Mouse (Mus musculus): ENCODE data around the gene Snap47.

Snap47 gene

DNA sequence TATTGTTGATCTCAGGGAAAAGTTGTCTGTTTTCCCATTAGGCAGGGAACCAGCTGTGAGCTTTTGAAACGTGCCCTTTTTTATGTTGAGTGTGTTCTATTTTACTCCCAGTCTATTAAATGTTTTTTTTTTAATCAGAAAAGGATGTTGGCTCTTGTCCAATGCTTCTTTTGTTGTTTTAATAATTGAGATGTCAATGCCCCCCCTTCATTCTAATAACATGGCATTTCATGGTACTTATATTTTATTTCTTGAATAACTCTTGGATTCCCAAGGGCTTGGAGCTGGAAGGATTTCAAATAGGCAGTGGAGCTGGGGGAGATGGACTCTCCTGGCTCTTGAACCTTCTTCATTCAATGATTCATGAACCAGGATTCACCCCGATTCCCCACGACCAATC, 85.0 kb downstream of the Snap47 start:
- no peak for DNase-seq

DNA sequence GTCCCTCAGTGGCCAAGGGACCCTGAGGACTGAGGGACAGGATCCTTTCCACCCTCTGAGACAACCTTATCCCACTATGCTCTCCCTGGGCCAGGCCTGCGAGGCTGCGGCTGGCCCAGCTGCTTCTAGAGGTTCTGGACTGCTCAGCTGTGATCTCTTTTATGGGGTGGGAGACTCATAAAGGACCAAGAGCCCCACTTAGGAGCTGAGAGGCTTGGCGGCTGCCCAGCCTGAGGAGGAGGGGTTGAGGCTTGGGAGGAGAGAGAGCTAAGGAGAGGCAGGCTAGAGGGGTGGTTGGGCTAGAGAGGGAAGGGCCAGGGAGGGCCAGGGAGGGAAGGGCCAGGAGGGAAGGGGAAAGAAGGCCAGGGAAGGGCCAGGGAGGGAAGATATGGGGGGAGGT, 86.6 kb downstream of the Snap47 start:
- DNase-seq, result peak; percentile 53 to 82

DNA sequence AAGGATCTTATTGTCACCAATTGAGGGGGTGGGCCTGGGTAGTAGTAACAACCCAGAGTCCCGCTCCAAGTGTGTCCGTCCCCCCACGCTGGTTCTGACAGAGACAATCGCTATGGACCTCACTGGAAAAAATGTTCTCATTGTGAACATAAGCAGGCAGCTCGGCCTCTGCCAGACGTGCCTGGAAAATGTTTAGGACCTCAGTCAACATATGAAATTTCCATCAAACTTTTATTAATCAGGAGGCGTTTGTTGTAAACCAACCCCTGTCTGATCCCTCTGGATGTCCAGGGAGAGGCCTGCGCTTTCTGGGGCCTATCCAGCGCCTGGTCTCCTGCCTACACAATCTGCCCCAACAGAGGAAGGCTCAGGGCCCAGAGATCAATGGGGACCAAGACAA, 87.0 kb downstream of the Snap47 start:
- peak in 1 of 2 experiments; percentile 67 for DNase-seq

DNA sequence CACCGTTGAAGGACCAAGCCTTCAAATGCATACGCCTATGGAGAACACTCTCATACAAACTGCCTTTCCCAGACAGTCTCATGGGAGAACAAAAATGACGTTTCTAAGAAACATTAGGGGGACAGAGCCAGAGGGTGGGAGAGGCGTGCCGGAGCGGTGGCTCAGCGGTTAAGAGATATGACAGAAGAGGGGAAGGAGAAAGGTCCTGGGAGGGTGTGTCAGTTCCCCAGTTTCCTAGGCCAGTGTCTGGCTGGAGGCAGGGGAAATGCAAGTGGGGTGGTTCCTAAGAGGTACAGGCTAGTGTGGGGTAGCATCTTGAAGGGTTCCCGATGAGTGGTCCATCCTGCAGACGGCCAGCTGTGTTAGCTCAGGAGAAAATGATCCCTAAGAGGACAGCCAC, 89.7 kb downstream of the Snap47 start:
- no peak for DNase-seq
